Comparison of ENCODE assay signal across 21 mouse cellular contexts in genomic region chr4:46752306-46752705, GRCm38 (mm10).
A peak's percentile ranks its signal among the peaks of the same experiment; 100 is the strongest.
DNase-seq lines count a peak whose midpoint lies in the region; ATAC-seq lines count a peak whose summit lies in the region.
"Had no signal": no experiment of that assay in that cellular context is flagged by ENCODE, and none has a peak within 500 bp of the region (broad histone marks: within the 10 kb centered on the region; RNA-seq: fewer than 3 reads in every experiment).

No protein-coding gene starts in this region.

- H3K4me2 ChIP-seq in hindbrain, embryonic 11.5 days (replicated peaks; ENCODE audit: low read depth, low read length) = no peak overlapping the region
- H3K4me2 ChIP-seq: hindbrain, embryonic 14.5 days; limb, embryonic 15.5 days; lung, embryonic 14.5 days; neural tube, embryonic 12.5 days had no signal

- no peak overlapping the region for H3K4me3 ChIP-seq in hindbrain, embryonic 11.5 days (ENCODE audit: low read depth, low read length)
- H3K4me3 ChIP-seq: limb, embryonic 15.5 days; neural tube, embryonic 12.5 days had no signal

- H3K9me3 ChIP-seq in hindbrain, embryonic 11.5 days (ENCODE audit: control insufficient read depth, low read length) = no peaks in the 10 kb centered on the region
- H3K9me3 ChIP-seq: limb, embryonic 15.5 days; neural tube, embryonic 12.5 days had no signal

- no peaks in the 10 kb centered on the region for H3K4me1 ChIP-seq in hindbrain, embryonic 11.5 days (replicated peaks; ENCODE audit: control insufficient read depth, insufficient read depth, low read length)
- H3K4me1 ChIP-seq: limb, embryonic 15.5 days had no signal

- no peak overlapping the region for H3K27ac ChIP-seq in hindbrain, embryonic 11.5 days (ENCODE audit: low read depth, low read length)
- H3K27ac ChIP-seq: hindbrain, embryonic 14.5 days; limb, embryonic 15.5 days; neural tube, embryonic 12.5 days had no signal

- no peak for ATAC-seq in hindbrain, embryonic 11.5 days (ENCODE audit: low FRiP score)
- ATAC-seq: forebrain, postnatal 0 days; midbrain, embryonic 16.5 days had no signal

- peak; percentile 84 for DNase-seq in 416B (ENCODE audit: low read depth)
- DNase-seq in CD4-positive, CD25-positive, alpha-beta regulatory T cell, adult 2 months (ENCODE audit: low read depth, low spot score) = peak; percentile 47
- DNase-seq in induced T-regulatory cell, adult 2 months (ENCODE audit: low read depth) = peak; percentile 27
- DNase-seq in thymus, postnatal 0 days (ENCODE audit: low spot score) = peak; percentile 62
- DNase-seq in hindbrain, embryonic 11.5 days (ENCODE audit: low spot score) = no peak
- DNase-seq in urinary bladder, postnatal 4 days (ENCODE audit: low spot score in 2 of 2) = no peak
- DNase-seq in Muller cell, postnatal 12 days (ENCODE audit: inconsistent ontology term) = no peak
- DNase-seq: adrenal gland, adult 8-10 months; cerebellum, adult 11 months; cerebellum, postnatal 25 days; forebrain, postnatal 0 days; heart, adult 18-20 months; kidney, adult 11 months; kidney, postnatal 10 days; lung, embryonic 14.5 days; right cerebral cortex, postnatal 25 days had no signal

- H3K36me3 ChIP-seq in hindbrain, embryonic 11.5 days (ENCODE audit: control insufficient read depth, insufficient read depth, low read length) = no peaks in the 10 kb centered on the region
- H3K36me3 ChIP-seq: limb, embryonic 15.5 days; neural tube, embryonic 12.5 days had no signal

- H3K27me3 ChIP-seq in hindbrain, embryonic 11.5 days (ENCODE audit: control insufficient read depth, insufficient read depth, low read length) = no peaks in the 10 kb centered on the region
- H3K27me3 ChIP-seq: CH12.LX; limb, embryonic 15.5 days; neural tube, embryonic 12.5 days had no signal

- 70% methylated on average over 4 of the region's 4 CpGs for WGBS in hindbrain, embryonic 11.5 days

- no peak overlapping the region for H3K9ac ChIP-seq in hindbrain, embryonic 11.5 days (ENCODE audit: low read depth, low read length)
- H3K9ac ChIP-seq: forebrain, postnatal 0 days; hindbrain, embryonic 14.5 days; limb, embryonic 15.5 days; lung, embryonic 14.5 days; neural tube, embryonic 12.5 days had no signal

Comparison
In these comparisons a context has a peak if more than half of its experiments do, and no peak if none do; other contexts are left out.
1. DNase-seq: peak in 416B (single experiment), CD4-positive, CD25-positive, alpha-beta regulatory T cell, adult 2 months (single experiment), induced T-regulatory cell, adult 2 months (single experiment) and thymus, postnatal 0 days (single experiment); none in hindbrain, embryonic 11.5 days (single experiment), urinary bladder, postnatal 4 days (0 of 2) and Muller cell, postnatal 12 days (single experiment).